Mouse (Mus musculus): ENCODE measurements around the gene Orai2. TPM values are rescaled to one million over a fixed set of nuclear protein-coding genes. Genes with fewer than 3 reads are reported as not detected.
"Not testable (repeated sequence)": the region's sequence is repeated elsewhere in the genome, so short reads cannot be mapped to it uniquely, and the experiment has no call there.

Gene Orai2
- total RNA-seq, 1 experiment: 4.8 TPM

- TF ChIP-seq ZC3H11A (IDR thresholded peaks at IDR 0.05; ENCODE audit: borderline replicate concordance, low read depth, low read length) (no peak), CHD2 (IDR thresholded peaks at IDR 0.05; ENCODE audit: low read depth, low read length) (no peak), ZNF384 (IDR thresholded peaks at IDR 0.05; ENCODE audit: low read depth, low read length) (no peak), HCFC1 (IDR thresholded peaks at IDR 0.05; ENCODE audit: borderline replicate concordance, insufficient read depth, low read length) (no peak), MAFK (IDR thresholded peaks at IDR 0.05; ENCODE audit: insufficient read depth, low read depth, low read length) (no peak)
- no peak overlapping the region for H3K4me3 ChIP-seq (ENCODE audit: insufficient read depth in 1 of 2, low read depth in 1 of 2, low read length in 2 of 2, poor library complexity in 1 of 2, severe bottlenecking in 1 of 2)
- no peak overlapping the region for H3K9ac ChIP-seq (ENCODE audit: insufficient read depth, low read depth, low read length, poor library complexity, severe bottlenecking)
- H3K36me3 ChIP-seq (ENCODE audit: control insufficient read depth, insufficient read depth, low read length, poor library complexity, severe bottlenecking): peaks cover 2% of the 10 kb centered on the region; the same call in 1 of the 2 replicates
- in situ Hi-C loops (cut with MboI; ENCODE audit: low sequenced_read_pairs in 2 of 2, unreplicated experiment in 2 of 2): no loop called here
- no peaks in the 10 kb centered on the region for H3K9me3 ChIP-seq (ENCODE audit: control insufficient read depth, insufficient read depth, low read depth, low read length)
- H3K4me1 ChIP-seq (ENCODE audit: control insufficient read depth in 2 of 2, insufficient read depth in 2 of 2, low read length in 2 of 2, poor library complexity in 1 of 2): no peaks in the 10 kb centered on the region
- DNase-seq (ENCODE audit: low read depth, low spot score): no peak
- no peak overlapping the region for H3K27ac ChIP-seq (ENCODE audit: insufficient read depth, low read depth, low read length, poor library complexity, severe bottlenecking)
Measured at GRCm38 (mm10) chr5:136165246-136165645, 5.3 kb downstream of the Orai2 start.

DNA sequence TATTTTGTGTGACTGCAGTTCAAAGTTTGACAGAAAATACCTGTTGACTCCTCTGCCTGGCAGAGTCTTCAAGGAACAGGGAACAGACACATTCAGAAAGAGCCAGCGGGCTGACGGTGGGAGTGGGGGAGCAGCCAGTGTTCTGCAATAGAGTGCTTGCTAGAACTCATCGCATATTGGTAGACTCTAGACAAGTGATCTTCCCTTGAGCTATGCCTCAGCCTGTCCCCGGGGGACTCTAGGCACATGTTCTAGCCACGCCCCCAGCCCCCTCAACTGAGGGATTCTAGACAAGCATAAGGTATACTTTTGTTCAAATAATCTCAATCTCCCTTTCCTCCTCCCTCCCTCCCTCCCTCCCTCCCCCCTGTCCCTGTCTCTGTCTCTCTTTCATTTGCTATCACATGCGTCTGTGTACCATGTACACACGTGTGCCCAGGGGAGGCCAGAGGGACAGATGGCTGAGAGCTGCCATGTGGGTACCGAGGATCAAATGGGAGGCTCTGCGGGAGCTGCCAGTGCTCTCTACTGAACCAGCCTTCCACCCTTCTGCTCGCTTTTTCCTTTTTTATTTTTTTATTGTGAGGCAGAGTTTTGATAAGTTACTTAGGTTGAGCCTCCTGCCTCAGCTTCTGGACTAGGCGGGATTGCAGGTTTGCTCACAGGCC lies 6.6 kb downstream of the Orai2 start:
- in situ Hi-C loops (cut with MboI; ENCODE audit: low sequenced_read_pairs in 2 of 2, unreplicated experiment in 2 of 2): no loop called here
- Histone ChIP-seq H3K27ac (ENCODE audit: insufficient read depth, low read depth, low read length, poor library complexity, severe bottlenecking) (no peak overlapping the region), H3K4me1 (ENCODE audit: control insufficient read depth in 2 of 2, insufficient read depth in 2 of 2, low read length in 2 of 2, poor library complexity in 1 of 2) (no peaks in the 10 kb centered on the region), H3K9me3 (ENCODE audit: control insufficient read depth, insufficient read depth, low read depth, low read length) (no peaks in the 10 kb centered on the region), H3K4me3 (ENCODE audit: insufficient read depth in 1 of 2, low read depth in 1 of 2, low read length in 2 of 2, poor library complexity in 1 of 2, severe bottlenecking in 1 of 2) (no peak overlapping the region), H3K9ac (ENCODE audit: insufficient read depth, low read depth, low read length, poor library complexity, severe bottlenecking) (no peak overlapping the region), H3K36me3 (ENCODE audit: control insufficient read depth, insufficient read depth, low read length, poor library complexity, severe bottlenecking) (peaks cover 2% of the 10 kb centered on the region; the same call in 1 of the 2 replicates)
- TF ChIP-seq HCFC1 (IDR thresholded peaks at IDR 0.05; ENCODE audit: borderline replicate concordance, insufficient read depth, low read length) (no peak), MAFK (IDR thresholded peaks at IDR 0.05; ENCODE audit: insufficient read depth, low read depth, low read length) (no peak), ZNF384 (IDR thresholded peaks at IDR 0.05; ENCODE audit: low read depth, low read length) (no peak), ZC3H11A (IDR thresholded peaks at IDR 0.05; ENCODE audit: borderline replicate concordance, low read depth, low read length) (no peak), CHD2 (IDR thresholded peaks at IDR 0.05; ENCODE audit: low read depth, low read length) (no peak)
- no peak for DNase-seq (ENCODE audit: low read depth, low spot score)

DNA sequence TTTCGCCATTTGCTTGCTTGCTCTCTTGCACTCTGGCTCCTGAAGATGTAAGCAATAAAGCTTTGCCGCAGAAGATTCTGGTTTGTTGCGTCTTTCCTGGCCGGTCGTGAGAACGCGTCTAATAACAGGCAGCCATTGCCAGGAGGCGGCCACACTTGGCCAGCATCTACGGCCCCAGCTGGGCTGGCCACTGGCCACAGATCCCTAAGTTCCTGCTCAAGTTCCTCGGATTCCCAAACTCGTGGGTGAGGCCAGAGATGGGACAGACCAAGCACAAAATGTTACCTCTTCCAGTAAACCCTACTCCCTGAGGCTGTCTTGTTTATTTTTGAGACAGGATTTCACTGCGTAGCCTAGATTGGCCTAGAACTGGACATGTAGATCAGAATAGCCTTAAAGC lies 10.4 kb downstream of the Orai2 start:
- H3K4me1 ChIP-seq (ENCODE audit: control insufficient read depth in 2 of 2, insufficient read depth in 2 of 2, low read length in 2 of 2, poor library complexity in 1 of 2); H3K9ac ChIP-seq (ENCODE audit: insufficient read depth, low read depth, low read length, poor library complexity, severe bottlenecking); DNase-seq (ENCODE audit: low read depth, low spot score); H3K36me3 ChIP-seq (ENCODE audit: control insufficient read depth, insufficient read depth, low read length, poor library complexity, severe bottlenecking); in situ Hi-C loops (cut with MboI; ENCODE audit: low sequenced_read_pairs in 2 of 2, unreplicated experiment in 2 of 2); H3K4me3 ChIP-seq (ENCODE audit: insufficient read depth in 1 of 2, low read depth in 1 of 2, low read length in 2 of 2, poor library complexity in 1 of 2, severe bottlenecking in 1 of 2); H3K9me3 ChIP-seq (ENCODE audit: control insufficient read depth, insufficient read depth, low read depth, low read length); H3K27ac ChIP-seq (ENCODE audit: insufficient read depth, low read depth, low read length, poor library complexity, severe bottlenecking): not testable (repeated sequence)

GRCm38 (mm10) chr5:136155399-136155798 lies 15.1 kb downstream of the Orai2 start:
- no peak overlapping the region for H3K27ac ChIP-seq (ENCODE audit: insufficient read depth, low read depth, low read length, poor library complexity, severe bottlenecking)
- TF ChIP-seq MAFK (IDR thresholded peaks at IDR 0.05; ENCODE audit: insufficient read depth, low read depth, low read length) (no peak), CHD2 (IDR thresholded peaks at IDR 0.05; ENCODE audit: low read depth, low read length) (no peak), ZNF384 (IDR thresholded peaks at IDR 0.05; ENCODE audit: low read depth, low read length) (no peak), ZC3H11A (IDR thresholded peaks at IDR 0.05; ENCODE audit: borderline replicate concordance, low read depth, low read length) (no peak), HCFC1 (IDR thresholded peaks at IDR 0.05; ENCODE audit: borderline replicate concordance, insufficient read depth, low read length) (no peak)
- in situ Hi-C loops (cut with MboI; ENCODE audit: low sequenced_read_pairs in 2 of 2, unreplicated experiment in 2 of 2): no loop called here

GRCm38 (mm10) chr5:136152365-136152764 lies 18.1 kb downstream of the Orai2 start:
- in situ Hi-C loops (cut with MboI; ENCODE audit: low sequenced_read_pairs in 2 of 2, unreplicated experiment in 2 of 2): no loop called here
- Histone ChIP-seq H3K9me3 (ENCODE audit: control insufficient read depth, insufficient read depth, low read depth, low read length) (no peaks in the 10 kb centered on the region), H3K4me3 (ENCODE audit: insufficient read depth in 1 of 2, low read depth in 1 of 2, low read length in 2 of 2, poor library complexity in 1 of 2, severe bottlenecking in 1 of 2) (no peak overlapping the region), H3K36me3 (ENCODE audit: control insufficient read depth, insufficient read depth, low read length, poor library complexity, severe bottlenecking) (no peaks in the 10 kb centered on the region), H3K4me1 (ENCODE audit: control insufficient read depth in 2 of 2, insufficient read depth in 2 of 2, low read length in 2 of 2, poor library complexity in 1 of 2) (no peaks in the 10 kb centered on the region), H3K27ac (ENCODE audit: insufficient read depth, low read depth, low read length, poor library complexity, severe bottlenecking) (no peak overlapping the region), H3K9ac (ENCODE audit: insufficient read depth, low read depth, low read length, poor library complexity, severe bottlenecking) (no peak overlapping the region)
- no peak for DNase-seq (ENCODE audit: low read depth, low spot score)
- no peak for TF ChIP-seq HCFC1 (IDR thresholded peaks at IDR 0.05; ENCODE audit: borderline replicate concordance, insufficient read depth, low read length)
- TF ChIP-seq CHD2 (IDR thresholded peaks at IDR 0.05; ENCODE audit: low read depth, low read length): no peak
- TF ChIP-seq MAFK (IDR thresholded peaks at IDR 0.05; ENCODE audit: insufficient read depth, low read depth, low read length): no peak
- no peak for TF ChIP-seq ZC3H11A (IDR thresholded peaks at IDR 0.05; ENCODE audit: borderline replicate concordance, low read depth, low read length)
- TF ChIP-seq ZNF384 (IDR thresholded peaks at IDR 0.05; ENCODE audit: low read depth, low read length): no peak

More at GRCm38 (mm10) chr5:136155399-136155798, 15.1 kb downstream of the Orai2 start:
- Histone ChIP-seq H3K9ac (ENCODE audit: insufficient read depth, low read depth, low read length, poor library complexity, severe bottlenecking) (no peak overlapping the region), H3K36me3 (ENCODE audit: control insufficient read depth, insufficient read depth, low read length, poor library complexity, severe bottlenecking) (peaks cover under 1% of the 10 kb centered on the region; the same call in 1 of the 2 replicates), H3K4me1 (ENCODE audit: control insufficient read depth in 2 of 2, insufficient read depth in 2 of 2, low read length in 2 of 2, poor library complexity in 1 of 2) (no peaks in the 10 kb centered on the region), H3K9me3 (ENCODE audit: control insufficient read depth, insufficient read depth, low read depth, low read length) (no peaks in the 10 kb centered on the region), H3K4me3 (ENCODE audit: insufficient read depth in 1 of 2, low read depth in 1 of 2, low read length in 2 of 2, poor library complexity in 1 of 2, severe bottlenecking in 1 of 2) (no peak overlapping the region)
- DNase-seq (ENCODE audit: low read depth, low spot score): no peak

DNA sequence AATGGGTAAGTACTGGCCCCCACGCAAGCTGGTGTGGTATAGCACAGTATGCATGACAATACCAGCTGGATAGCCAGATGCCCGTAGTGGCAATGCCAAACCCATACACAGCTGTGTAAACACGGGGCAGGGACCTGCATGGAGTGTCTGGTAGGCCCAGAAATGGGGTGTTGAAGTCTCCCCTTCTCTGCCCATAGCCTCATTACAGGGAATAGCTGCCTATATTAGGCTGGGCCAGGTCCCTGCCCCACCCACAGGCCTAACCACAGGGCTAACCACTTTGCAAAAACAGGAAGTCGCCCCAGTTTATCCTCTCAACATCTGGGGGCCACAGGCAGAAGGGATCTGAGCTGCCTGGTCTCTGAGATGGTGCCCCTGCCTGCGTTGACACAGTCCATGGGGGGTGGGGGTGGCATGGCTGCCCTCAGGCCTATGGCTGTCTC lies 21.4 kb downstream of the Orai2 start:
- in situ Hi-C loops (cut with MboI; ENCODE audit: low sequenced_read_pairs in 2 of 2, unreplicated experiment in 2 of 2); H3K4me1 ChIP-seq (ENCODE audit: control insufficient read depth in 2 of 2, insufficient read depth in 2 of 2, low read length in 2 of 2, poor library complexity in 1 of 2); H3K9me3 ChIP-seq (ENCODE audit: control insufficient read depth, insufficient read depth, low read depth, low read length); H3K36me3 ChIP-seq (ENCODE audit: control insufficient read depth, insufficient read depth, low read length, poor library complexity, severe bottlenecking); H3K4me3 ChIP-seq (ENCODE audit: insufficient read depth in 1 of 2, low read depth in 1 of 2, low read length in 2 of 2, poor library complexity in 1 of 2, severe bottlenecking in 1 of 2); H3K27ac ChIP-seq (ENCODE audit: insufficient read depth, low read depth, low read length, poor library complexity, severe bottlenecking); H3K9ac ChIP-seq (ENCODE audit: insufficient read depth, low read depth, low read length, poor library complexity, severe bottlenecking); DNase-seq (ENCODE audit: low read depth, low spot score): not testable (repeated sequence)

All from ES-E14 (cell line).